Mouse (Mus musculus) megakaryocyte, embryonic 14.5 days (primary cell): ENCODE data around the gene Grasp.

ENCODE experiments used
- FLI1 ChIP-seq: IDR thresholded peaks from 2 replicates; pipeline ENCODE4 v1.6.1; 2012; ENCODE audit warnings: low read length, inconsistent platforms, mixed read lengths
- GATA1 ChIP-seq: IDR thresholded peaks from 3 replicates; pipeline ENCODE4 v1.6.1; 2012; ENCODE audit warnings: mixed read lengths, low read length, inconsistent platforms, borderline replicate concordance

DNA sequence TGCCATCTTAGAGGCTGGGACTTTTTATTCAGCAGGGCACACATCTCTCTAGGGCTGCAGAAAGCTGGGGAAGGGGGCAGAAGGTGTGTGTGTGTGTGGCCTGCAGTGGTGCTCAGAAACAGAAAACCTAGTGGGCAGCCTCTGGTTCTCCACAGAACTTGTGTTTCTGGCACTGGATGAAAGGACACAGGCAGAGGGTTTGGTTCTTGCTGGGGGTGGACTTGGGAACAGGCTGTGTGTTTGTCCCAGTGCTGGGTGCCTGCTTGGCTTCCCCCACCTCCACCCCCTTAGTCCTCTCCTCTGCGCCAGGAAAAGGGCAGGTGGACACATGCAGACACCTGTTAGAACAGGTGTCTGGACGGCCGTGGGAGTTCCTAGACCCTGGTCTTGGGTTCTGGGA is 47.1 kb downstream of the Grasp start:
- TF ChIP-seq GATA1 (no peak), FLI1 (no peak)
